Mouse (Mus musculus) stomach, postnatal 0 days (tissue): ENCODE measurements around the gene Rpn2. TPM values are rescaled to one million over a fixed set of nuclear protein-coding genes. Genes with fewer than 3 reads are reported as not detected.
A peak's percentile ranks its signal among the peaks of the same experiment; 100 is the strongest.

Experiments
- ATAC-seq: fragments of 200-750 bp; cut with Nextera tagmentation; 2 replicates; pipeline ENCODE4 v1.8.0; 2017; ENCODE audit not compliant: low FRiP score, low TSS enrichment
- DNase-seq: peaks from one replicate; pipeline ENCODE4 v3.0.0-alpha.2; 2016; ENCODE audit warnings: low spot score
- H3K27ac ChIP-seq: fragments of 300-500 bp; sonication (generic); replicated peaks from 2 replicates; pipeline ENCODE4 v1.5.1; 2014; ENCODE audit warnings: mild to moderate bottlenecking, control low read depth
- H3K27me3 ChIP-seq: fragments of 300-500 bp; sonication (generic); 2 replicates; pipeline ENCODE4 v1.6.1; 2014; ENCODE audit warnings: low read length; ENCODE audit not compliant: control insufficient read depth, insufficient read depth
- H3K36me3 ChIP-seq: fragments of 300-500 bp; sonication (generic); 2 replicates; pipeline ENCODE4 v1.6.1; 2014; ENCODE audit warnings: low read length, mixed read lengths; ENCODE audit not compliant: control insufficient read depth, insufficient read depth
- H3K4me1 ChIP-seq: fragments of 300-500 bp; sonication (generic); replicated peaks from 2 replicates; pipeline ENCODE4 v1.6.1; 2014; ENCODE audit warnings: antibody characterized with exemption; ENCODE audit not compliant: control insufficient read depth, insufficient read depth
- H3K4me2 ChIP-seq: fragments of 300-500 bp; sonication (generic); replicated peaks from 2 replicates; pipeline ENCODE4 v1.6.1; 2014; ENCODE audit warnings: low read depth, mild to moderate bottlenecking, control low read depth, moderate library complexity
- H3K4me3 ChIP-seq: fragments of 300-500 bp; sonication (generic); 2 replicates; pipeline ENCODE4 v1.5.1; 2014; ENCODE audit warnings: low read depth, low read length, control low read depth
- H3K9ac ChIP-seq: fragments of 300-500 bp; sonication (generic); 2 replicates; pipeline ENCODE4 v1.6.1; 2014; ENCODE audit warnings: mild to moderate bottlenecking, low read length, control low read depth, mixed read lengths
- H3K9me3 ChIP-seq: fragments of 300-500 bp; sonication (generic); 2 replicates; pipeline ENCODE4 v1.6.1; 2016; ENCODE audit warnings: low read length; ENCODE audit not compliant: control insufficient read depth
- CTCF ChIP-seq: IDR thresholded peaks from 2 replicates; pipeline ENCODE4 v1.5.1; 2016; ENCODE audit warnings: antibody characterized with exemption, low read depth, mild to moderate bottlenecking, moderate library complexity
- EP300 ChIP-seq: optimal IDR thresholded peaks from 2 replicates; pipeline ENCODE3; 2016; ENCODE audit warnings: antibody characterized with exemption
- WGBS: fragments of 180-500 bp; shearing (Covaris S2); extraction: QIAGEN DNeasy Blood & Tissue Kit; methylation state at CpG from one replicate; pipeline ENCODE4 v1.1.7; 2014; 5-methylcytosine and 5-hydroxymethylcytosine counted together
- polyA plus RNA-seq: library from polyadenylated mRNA; unstranded; fragments of >200 nt; fragmentation: Nextera tagmentation; extraction: Ambion mirVana; gene quantifications from 2 replicates; pipeline ENCODE4 v1.2.1, GENCODE M21; 2015

Gene Rpn2
- polyA plus RNA-seq, 1 experiment from 2014 or later = 192 TPM

- TF ChIP-seq EP300 (no peak), CTCF (peak; percentile 88)
- no peak overlapping the region for H3K4me2 ChIP-seq
- H3K27me3 ChIP-seq = no peaks in the 10 kb centered on the region
- H3K9me3 ChIP-seq = no peaks in the 10 kb centered on the region
- 34% methylated on average over 5 of the region's 5 CpGs for WGBS
- H3K4me1 ChIP-seq = no peaks in the 10 kb centered on the region
- H3K9ac ChIP-seq = no peak overlapping the region
- H3K27ac ChIP-seq = no peak overlapping the region
- no peak overlapping the region for H3K4me3 ChIP-seq
- no peaks in the 10 kb centered on the region for H3K36me3 ChIP-seq
- ATAC-seq (peak; percentile 65), DNase-seq (peak; percentile 87)
Measured at GRCm38 (mm10) chr2:157338663-157339062, 59.8 kb downstream of the Rpn2 start.

- WGBS = 81% methylated on average over 7 of the region's 7 CpGs
- no peak for TF ChIP-seq EP300
- no peak for TF ChIP-seq CTCF
- H3K4me3 ChIP-seq = no peak overlapping the region
- no peaks in the 10 kb centered on the region for H3K9me3 ChIP-seq
- H3K4me1 ChIP-seq = no peaks in the 10 kb centered on the region
- DNase-seq (no peak), ATAC-seq (no peak)
- no peaks in the 10 kb centered on the region for H3K36me3 ChIP-seq
- H3K9ac ChIP-seq = no peak overlapping the region
- H3K27me3 ChIP-seq = no peaks in the 10 kb centered on the region
- no peak overlapping the region for H3K27ac ChIP-seq
- H3K4me2 ChIP-seq = no peak overlapping the region
Measured at GRCm38 (mm10) chr2:157339532-157339931, 60.7 kb downstream of the Rpn2 start.

GRCm38 (mm10) chr2:157340221-157340741 is 61.5 kb downstream of the Rpn2 start:
- no peak overlapping the region for H3K4me3 ChIP-seq
- TF ChIP-seq EP300 = no peak
- TF ChIP-seq CTCF = no peak
- no peaks in the 10 kb centered on the region for H3K9me3 ChIP-seq
- ATAC-seq (peak; percentile 22; the same call in 1 of the 2 replicates), DNase-seq (no peak)
- no peak overlapping the region for H3K4me2 ChIP-seq
- H3K4me1 ChIP-seq = no peaks in the 10 kb centered on the region
- no peaks in the 10 kb centered on the region for H3K36me3 ChIP-seq
- 0 out of 2 replicates have a peak overlapping the region, but pooled peaks have one; percentile 2 for H3K27ac ChIP-seq
- WGBS = 52% methylated on average over 7 of the region's 7 CpGs
- H3K27me3 ChIP-seq = no peaks in the 10 kb centered on the region
- H3K9ac ChIP-seq = no peak overlapping the region

- Histone ChIP-seq H3K36me3 (no peaks in the 10 kb centered on the region), H3K4me2 (no peak overlapping the region), H3K4me3 (no peak overlapping the region), H3K27me3 (no peaks in the 10 kb centered on the region), H3K9me3 (no peaks in the 10 kb centered on the region), H3K27ac (no peak overlapping the region), H3K4me1 (no peaks in the 10 kb centered on the region), H3K9ac (no peak overlapping the region)
- WGBS = 48% methylated on average over 11 of the region's 11 CpGs
- TF ChIP-seq EP300 = no peak
- TF ChIP-seq CTCF = peak; percentile 94
- DNase-seq (peak; percentile 74), ATAC-seq (no peak)
Measured at GRCm38 (mm10) chr2:157341554-157342270, 62.9 kb downstream of the Rpn2 start.

GRCm38 (mm10) chr2:157342328-157342926 is 63.6 kb downstream of the Rpn2 start:
- 58% methylated on average over 5 of the region's 5 CpGs for WGBS
- Histone ChIP-seq H3K27ac (no peak overlapping the region), H3K36me3 (no peaks in the 10 kb centered on the region), H3K4me1 (no peaks in the 10 kb centered on the region), H3K27me3 (no peaks in the 10 kb centered on the region), H3K9me3 (no peaks in the 10 kb centered on the region), H3K4me2 (no peak overlapping the region), H3K9ac (no peak overlapping the region), H3K4me3 (no peak overlapping the region)
- no peak for DNase-seq
- ATAC-seq = no peak
- no peak for TF ChIP-seq CTCF
- TF ChIP-seq EP300 = no peak

GRCm38 (mm10) chr2:157343337-157343736 is 64.5 kb downstream of the Rpn2 start:
- 56% methylated on average over 6 of the region's 6 CpGs for WGBS
- Histone ChIP-seq H3K4me2 (no peak overlapping the region), H3K4me1 (no peaks in the 10 kb centered on the region), H3K9ac (no peak overlapping the region), H3K4me3 (no peak overlapping the region), H3K9me3 (no peaks in the 10 kb centered on the region), H3K36me3 (no peaks in the 10 kb centered on the region), H3K27ac (no peak overlapping the region), H3K27me3 (no peaks in the 10 kb centered on the region)
- DNase-seq (no peak), ATAC-seq (no peak)
- TF ChIP-seq EP300 (no peak), CTCF (no peak)
